Mouse (Mus musculus) spleen, postnatal 10 days (tissue): ENCODE measurements at regions not wholly inside any gene's neighbourhood (a gene's known extent, or its start where the extent isn't known, plus 50 kb on each side); places are given as distances from the start of the nearest gene placed in this dataset.
A peak's percentile ranks its signal among the peaks of the same experiment; 100 is the strongest.
"Not testable (repeated sequence)": the region's sequence is repeated elsewhere in the genome, so short reads cannot be mapped to it uniquely, and the experiment has no call there.

Source experiments
- DNase-seq, 2 experiments: peaks; one replicate each; pipeline ENCODE4 v3.0.0; 2021 to 2022; ENCODE audit warnings: low spot score in 2 of 2

DNA sequence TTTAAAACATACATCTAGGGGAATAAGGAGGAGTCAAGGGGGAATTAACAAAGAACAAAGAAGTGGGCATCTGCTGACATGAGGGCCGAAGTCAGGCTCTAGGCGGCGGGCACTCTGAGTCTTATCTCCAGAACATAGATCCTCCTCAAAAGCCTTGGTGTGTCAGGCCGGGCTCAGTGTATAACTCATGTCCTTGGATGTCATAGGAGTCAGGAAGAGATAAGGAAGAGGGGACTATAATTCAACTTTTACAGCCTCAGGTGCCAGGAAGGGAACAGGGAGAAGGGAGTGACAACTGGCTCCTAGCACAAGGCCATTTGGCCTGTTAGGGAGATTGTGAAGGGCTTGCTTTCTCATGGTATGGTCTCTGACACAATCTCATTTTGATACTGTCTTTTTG lies 185.9 kb upstream of the Ube2e2 start:
- DNase-seq = not testable (repeated sequence)

DNA sequence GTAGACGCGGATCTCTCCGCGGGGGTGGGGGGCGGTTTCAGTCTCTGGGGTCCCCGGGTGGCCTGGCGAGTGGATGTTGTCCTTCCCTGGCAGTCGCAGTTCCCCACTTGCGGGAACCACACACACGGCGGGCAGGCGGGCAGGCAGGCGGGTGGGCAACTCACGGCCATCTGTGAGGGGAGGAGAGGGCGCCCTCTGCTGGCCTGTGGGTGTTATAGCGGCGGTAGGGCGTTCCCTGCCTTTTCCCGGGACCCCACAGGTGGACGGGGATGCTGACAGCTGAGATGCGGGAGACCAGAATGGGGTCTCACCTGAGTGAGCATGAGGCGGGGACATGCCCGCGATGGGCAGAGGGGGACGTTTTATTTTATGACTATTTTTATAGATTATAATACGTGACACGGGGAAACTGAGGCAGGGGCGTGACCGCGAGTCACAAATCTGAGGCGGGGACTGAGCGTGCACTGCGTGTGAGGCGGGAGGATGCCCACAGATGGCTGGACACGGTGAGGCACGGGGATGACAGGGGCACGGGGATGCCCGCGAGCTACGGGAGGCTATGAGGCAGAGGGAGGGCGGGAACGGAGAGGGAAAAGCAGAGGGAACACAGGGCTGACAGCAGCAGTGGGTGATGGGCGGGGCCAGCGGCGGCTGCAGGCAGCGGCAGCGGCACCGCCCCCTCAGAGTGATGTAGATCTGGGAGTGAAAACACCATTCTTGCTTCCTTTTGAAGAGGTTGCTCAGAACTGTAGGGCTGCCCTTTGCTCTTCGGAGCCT lies 148.1 kb upstream of the Ube2e2 start:
- peak in 1 of 2 experiments; percentile 39 for DNase-seq

DNA sequence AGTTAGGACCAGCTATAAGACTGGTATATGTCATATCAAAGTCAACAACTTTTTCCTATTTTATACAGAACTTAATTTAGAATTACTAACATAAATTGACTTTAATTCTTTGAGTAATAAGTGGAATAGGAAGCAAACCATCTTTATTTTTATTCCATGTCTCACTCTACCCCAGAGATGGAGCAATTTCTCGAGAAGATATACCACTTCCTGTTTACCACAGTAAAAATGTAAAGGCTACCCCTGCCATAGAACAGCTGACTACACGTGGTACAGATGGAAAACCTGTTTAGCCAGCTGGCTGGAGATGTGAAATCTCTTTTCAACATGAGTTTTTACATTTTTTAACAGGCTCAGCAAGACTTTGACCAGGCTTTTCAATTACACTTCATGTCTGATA lies 126.0 kb upstream of the Ube2e2 start:
- no peak for DNase-seq

DNA sequence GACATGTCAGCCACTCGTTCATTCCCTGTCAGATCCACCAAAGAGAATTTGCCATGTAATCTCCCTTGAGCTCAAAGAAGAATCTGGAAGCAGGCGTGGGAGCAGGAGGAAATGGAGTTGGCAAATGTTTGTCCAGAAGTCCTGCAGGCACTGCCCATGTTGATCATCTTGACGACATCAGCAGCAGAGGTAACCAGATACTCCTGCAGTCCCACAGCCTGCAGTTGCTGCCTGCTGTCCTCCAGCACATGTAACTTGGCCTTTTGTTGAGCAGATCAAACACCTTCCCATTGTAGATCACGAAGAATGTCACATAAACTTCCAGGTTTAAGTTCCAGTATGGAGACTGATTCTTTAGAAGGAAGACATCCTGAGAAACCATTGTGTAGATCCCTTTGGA lies 121.3 kb upstream of the Ube2e2 start:
- no peak for DNase-seq

DNA sequence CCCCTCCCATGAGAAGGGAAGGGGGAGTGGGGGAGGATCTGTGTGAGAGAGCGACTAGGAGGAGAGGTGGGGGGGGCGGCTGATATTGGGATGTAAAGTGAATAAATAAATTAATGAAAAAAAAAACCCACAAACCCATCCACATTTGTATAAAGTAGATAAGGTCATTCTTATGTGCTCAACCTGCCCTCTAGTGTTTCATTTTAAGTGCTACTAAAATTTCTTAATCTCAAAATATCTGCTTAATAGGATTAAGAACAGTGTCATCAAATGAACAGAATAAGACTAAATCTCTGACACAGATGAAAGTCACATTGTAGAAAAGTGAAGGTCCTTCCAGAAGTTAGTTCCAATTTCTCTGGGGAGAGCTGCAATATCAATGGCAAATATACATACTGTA lies 119.5 kb upstream of the Ube2e2 start:
- not testable (repeated sequence) for DNase-seq

DNA sequence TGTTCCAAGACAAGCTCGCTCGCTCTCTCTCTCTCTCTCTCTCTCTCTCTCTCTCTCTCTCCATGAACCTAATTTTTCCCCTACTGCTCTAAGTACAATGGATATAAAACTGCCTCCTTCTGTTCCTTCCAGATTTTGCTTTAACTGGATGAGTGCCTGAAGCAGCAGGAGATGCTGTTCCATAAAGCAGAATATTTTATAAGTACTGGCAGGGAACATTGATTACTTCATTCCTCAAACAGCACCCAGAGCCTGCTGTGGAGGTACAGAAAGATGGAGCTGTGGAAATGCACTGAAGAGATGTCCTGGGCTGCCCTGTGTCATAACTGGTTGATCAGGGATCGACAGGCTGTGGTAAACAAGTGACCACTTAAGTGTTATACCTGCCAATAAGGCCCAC lies 89.8 kb upstream of the Ube2e2 start:
- no peak for DNase-seq

DNA sequence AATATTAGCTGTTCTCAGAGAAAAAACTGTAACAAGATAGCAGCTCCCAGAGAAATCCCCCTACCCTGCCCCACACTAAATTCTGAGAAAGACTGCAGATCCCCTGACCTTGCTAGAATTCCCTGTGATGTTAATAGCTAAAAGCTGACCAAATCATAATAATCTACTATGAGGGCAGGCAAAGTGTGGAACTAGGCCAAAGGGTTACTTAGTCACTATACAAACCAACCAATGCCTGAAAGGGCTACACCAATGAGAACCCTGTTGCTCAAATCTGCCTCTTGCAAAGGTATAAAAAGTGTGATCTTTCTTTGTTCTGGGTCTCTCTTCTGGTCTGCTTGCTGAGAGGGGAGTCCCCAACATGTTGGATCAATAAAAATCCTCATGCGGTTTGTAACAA lies 69.8 kb upstream of the Ube2e2 start:
- DNase-seq = no peak

DNA sequence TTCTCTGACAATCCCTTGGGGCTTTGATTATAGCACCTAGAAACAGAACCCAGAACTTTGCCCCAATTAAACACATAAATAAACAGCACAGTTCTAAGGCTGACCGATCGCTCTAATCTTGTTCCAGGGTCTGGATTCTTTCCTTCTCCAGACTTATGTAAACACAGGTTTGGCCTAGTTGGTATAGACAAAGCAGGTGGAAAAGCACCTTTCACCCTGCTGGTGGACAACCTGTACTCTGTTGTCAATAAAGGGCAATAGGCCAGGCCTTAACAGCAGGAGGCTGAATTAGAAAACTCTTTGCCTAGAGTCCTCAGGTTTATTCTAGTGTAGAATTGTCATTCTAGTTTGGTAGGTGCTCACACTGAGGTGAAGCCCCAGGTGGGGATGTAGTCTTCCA lies 69.2 kb upstream of the Ube2e2 start:
- no peak for DNase-seq
